Mouse (Mus musculus): Measurements from ENCODE around the gene Calcrl.

The Calcrl gene

GRCm38 (mm10) chr2:84425138-84425537 lies at the start of gene Calcrl:
Gene Calcrl (minus strand): TSS chr2:84425411.
- DNase-seq (ENCODE audit: low read depth, low spot score): peak; percentile 94

- DNase-seq (ENCODE audit: low read depth, low spot score): peak; percentile 44
Observed at GRCm38 (mm10) chr2:84474651-84475050, 49.4 kb upstream of the Calcrl start.

GRCm38 (mm10) chr2:84473941-84474530 lies 48.8 kb upstream of the Calcrl start:
- no peak for DNase-seq (ENCODE audit: low read depth, low spot score)

GRCm38 (mm10) chr2:84467391-84467790 lies 42.2 kb upstream of the Calcrl start:
- no peak for DNase-seq (ENCODE audit: low read depth, low spot score)

GRCm38 (mm10) chr2:84464956-84465355 lies 39.7 kb upstream of the Calcrl start:
- DNase-seq (ENCODE audit: low read depth, low spot score): peak; percentile 97

GRCm38 (mm10) chr2:84462411-84462810 lies 37.2 kb upstream of the Calcrl start:
- peak; percentile 76 for DNase-seq (ENCODE audit: low read depth, low spot score)

- DNase-seq (ENCODE audit: low read depth, low spot score): no peak
Observed at GRCm38 (mm10) chr2:84459651-84460177, 34.5 kb upstream of the Calcrl start.

- no peak for DNase-seq (ENCODE audit: low read depth, low spot score)
Observed at GRCm38 (mm10) chr2:84457221-84457620, 32.0 kb upstream of the Calcrl start.

GRCm38 (mm10) chr2:84455236-84455799 lies 30.1 kb upstream of the Calcrl start:
- peak; percentile 94 for DNase-seq (ENCODE audit: low read depth, low spot score)

- no peak for DNase-seq (ENCODE audit: low read depth, low spot score)
Observed at GRCm38 (mm10) chr2:84454551-84455235, 29.5 kb upstream of the Calcrl start.

GRCm38 (mm10) chr2:84454051-84454450 lies 28.8 kb upstream of the Calcrl start:
- peak; percentile 90 for DNase-seq (ENCODE audit: low read depth, low spot score)

- no peak for DNase-seq (ENCODE audit: low read depth, low spot score)
Observed at GRCm38 (mm10) chr2:84445499-84445898, 20.3 kb upstream of the Calcrl start.

GRCm38 (mm10) chr2:84441940-84442339 lies 16.7 kb upstream of the Calcrl start:
- DNase-seq (ENCODE audit: low read depth, low spot score): no peak

GRCm38 (mm10) chr2:84429724-84430123 lies 4.5 kb upstream of the Calcrl start:
- DNase-seq (ENCODE audit: low read depth, low spot score): peak; percentile 87

GRCm38 (mm10) chr2:84428836-84429235 lies 3.6 kb upstream of the Calcrl start:
- no peak for DNase-seq (ENCODE audit: low read depth, low spot score)

GRCm38 (mm10) chr2:84426531-84426930 lies 1.3 kb upstream of the Calcrl start:
- DNase-seq (ENCODE audit: low read depth, low spot score): no peak

- no peak for DNase-seq (ENCODE audit: low read depth, low spot score)
Observed at GRCm38 (mm10) chr2:84416501-84416900, 8.7 kb downstream of the Calcrl start.

GRCm38 (mm10) chr2:84409796-84410592 lies 15.2 kb downstream of the Calcrl start:
- DNase-seq (ENCODE audit: low read depth, low spot score): peak; percentile 88

GRCm38 (mm10) chr2:84404834-84405233 lies 20.4 kb downstream of the Calcrl start:
- peak; percentile 49 for DNase-seq (ENCODE audit: low read depth, low spot score)

- DNase-seq (ENCODE audit: low read depth, low spot score): no peak
Observed at GRCm38 (mm10) chr2:84402713-84403112, 22.5 kb downstream of the Calcrl start.

GRCm38 (mm10) chr2:84396557-84396956 lies 28.7 kb downstream of the Calcrl start:
- DNase-seq (ENCODE audit: low read depth, low spot score): no peak

GRCm38 (mm10) chr2:84393236-84393635 lies 32.0 kb downstream of the Calcrl start:
- no peak for DNase-seq (ENCODE audit: low read depth, low spot score)
